Mouse (Mus musculus) limb, embryonic 11.5 days (tissue): Measurements from ENCODE around the gene Spata31d1b. TPM values are rescaled to one million over a fixed set of nuclear protein-coding genes. Genes with fewer than 3 reads are reported as not detected.
A peak's percentile ranks its signal among the peaks of the same experiment; 100 is the strongest.
"Not testable (repeated sequence)": the region's sequence is repeated elsewhere in the genome, so short reads cannot be mapped to it uniquely, and the experiment has no call there.

Experiments
- ATAC-seq: fragments of 200-750 bp; cut with Nextera tagmentation; 2 replicates; pipeline ENCODE4 v1.8.0; 2017; ENCODE audit warnings: low read depth; ENCODE audit not compliant: insufficient number of reproducible peaks, low FRiP score, low TSS enrichment
- DNase-seq: peaks from one replicate; pipeline ENCODE4 v3.0.0-alpha.2; 2015; ENCODE audit warnings: low spot score
- H3K27ac ChIP-seq: fragments of 300-500 bp; sonication (generic); replicated peaks from 2 replicates; pipeline ENCODE4 v1.5.1; 2014; ENCODE audit warnings: low read depth, mild to moderate bottlenecking, low read length
- H3K27me3 ChIP-seq: fragments of 300-500 bp; sonication (generic); 2 replicates; pipeline ENCODE4 v1.6.1; 2014; ENCODE audit warnings: mild to moderate bottlenecking, low read length, mixed read lengths; ENCODE audit not compliant: control insufficient read depth, insufficient read depth
- H3K36me3 ChIP-seq: fragments of 300-500 bp; sonication (generic); 2 replicates; pipeline ENCODE4 v1.6.1; 2014; ENCODE audit warnings: mild to moderate bottlenecking, low read length, moderate library complexity, mixed read lengths; ENCODE audit not compliant: control insufficient read depth, insufficient read depth
- H3K4me1 ChIP-seq: fragments of 300-500 bp; sonication (generic); 2 replicates; pipeline ENCODE4 v1.6.1; 2014; ENCODE audit warnings: low read length, mixed read lengths; ENCODE audit not compliant: control insufficient read depth, insufficient read depth
- H3K4me2 ChIP-seq: fragments of 300-500 bp; sonication (generic); 2 replicates; pipeline ENCODE4 v1.6.1; 2014; ENCODE audit warnings: low read depth, mild to moderate bottlenecking, moderate library complexity; ENCODE audit not compliant: severe bottlenecking
- H3K4me3 ChIP-seq: fragments of 300-500 bp; sonication (generic); 2 replicates; pipeline ENCODE4 v1.5.1; 2014; ENCODE audit warnings: low read depth, low read length
- H3K9ac ChIP-seq: fragments of 300-500 bp; sonication (generic); 2 replicates; pipeline ENCODE4 v1.6.1; 2014; ENCODE audit warnings: mild to moderate bottlenecking, low read length
- H3K9me3 ChIP-seq: fragments of 300-500 bp; sonication (generic); 2 replicates; pipeline ENCODE4 v1.6.1; 2016; ENCODE audit warnings: low read length; ENCODE audit not compliant: control insufficient read depth
- WGBS: fragments of 180-500 bp; shearing (Covaris S2); extraction: QIAGEN DNeasy Blood & Tissue Kit; methylation state at CpG from one replicate; pipeline ENCODE4 v1.1.7; 2014; 5-methylcytosine and 5-hydroxymethylcytosine counted together
- polyA plus RNA-seq: library from polyadenylated mRNA; unstranded; fragments of >200 nt; fragmentation: Nextera tagmentation; extraction: Ambion mirVana; gene quantifications from 2 replicates; pipeline ENCODE4 v1.2.1, GENCODE M21; 2014

The Spata31d1b gene
- polyA plus RNA-seq, 1 experiment from 2014 or later, result not detected

DNA sequence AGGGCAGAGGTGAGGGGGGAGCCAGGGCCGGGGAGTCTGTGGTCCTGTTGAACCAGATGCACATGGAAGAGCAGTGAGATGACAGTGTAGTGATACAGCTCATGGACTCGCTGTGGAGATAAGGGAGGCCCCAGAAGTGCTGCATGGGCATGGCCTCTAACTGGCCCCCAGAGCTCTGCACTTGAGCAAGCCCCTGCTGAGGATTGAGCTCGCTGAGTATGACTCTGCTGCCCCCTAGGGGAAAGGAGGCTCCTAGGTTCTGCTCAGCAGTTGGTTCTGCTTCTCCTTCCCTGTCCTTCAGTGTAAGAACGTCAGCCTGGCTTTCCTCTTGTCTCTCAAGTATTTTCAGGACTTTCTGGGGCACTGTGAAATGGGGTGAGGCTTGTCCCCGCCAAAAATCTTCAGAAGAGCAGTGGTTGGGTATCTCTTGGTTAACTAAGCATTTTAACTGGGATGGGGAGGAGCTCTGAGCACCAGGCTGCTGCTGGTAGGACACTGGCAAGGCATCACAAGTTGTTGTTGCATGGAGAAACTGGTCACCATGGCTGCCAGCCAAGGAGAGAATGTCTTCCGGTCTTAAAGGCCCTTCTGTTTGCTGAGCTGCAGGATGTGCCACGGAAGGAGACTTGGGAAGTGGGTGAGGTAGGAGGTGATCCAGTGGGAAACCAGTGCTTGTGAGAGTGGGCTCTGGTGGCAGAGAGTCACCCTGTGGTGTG, 16.5 kb downstream of the Spata31d1b start:
- H3K4me3 ChIP-seq, result no peak overlapping the region
- no peak overlapping the region for H3K27ac ChIP-seq
- WGBS, result 34% methylated on average over 7 of the region's 7 CpGs
- no peak overlapping the region for H3K9ac ChIP-seq
- no peaks in the 10 kb centered on the region for H3K4me1 ChIP-seq
- no peaks in the 10 kb centered on the region for H3K9me3 ChIP-seq
- ATAC-seq (no peak), DNase-seq (peak; percentile 87)
- H3K36me3 ChIP-seq, result no peaks in the 10 kb centered on the region
- no peak overlapping the region for H3K4me2 ChIP-seq
- H3K27me3 ChIP-seq, result no peaks in the 10 kb centered on the region

GRCm38 (mm10) chr13:59731652-59732051, 19.6 kb downstream of the Spata31d1b start, which contains the start of gene Spata31d1d:
Gene Spata31d1d, minus strand, starts transcription at chr13:59731752.
- Histone ChIP-seq H3K27me3 (no peaks in the 10 kb centered on the region), H3K4me3 (no peak within 1 kb of the TSS), H3K4me1 (no peaks in the 10 kb centered on the region), H3K9ac (no peak within 1 kb of the TSS), H3K36me3 (no peaks in the 10 kb centered on the region), H3K4me2 (no peak within 1 kb of the TSS), H3K9me3 (no peaks in the 10 kb centered on the region), H3K27ac (no peak within 1 kb of the TSS)
- ATAC-seq, result no peak
- WGBS, result 47% methylated on average over 7 of the region's 7 CpGs
- no peak for DNase-seq

GRCm38 (mm10) chr13:59733936-59734335, 21.9 kb downstream of the Spata31d1b start:
- no peak overlapping the region for H3K4me2 ChIP-seq
- ATAC-seq, result no peak
- whole genome bisulfite sequencing, result 85% methylated on average over 2 of the region's 4 CpGs

DNA sequence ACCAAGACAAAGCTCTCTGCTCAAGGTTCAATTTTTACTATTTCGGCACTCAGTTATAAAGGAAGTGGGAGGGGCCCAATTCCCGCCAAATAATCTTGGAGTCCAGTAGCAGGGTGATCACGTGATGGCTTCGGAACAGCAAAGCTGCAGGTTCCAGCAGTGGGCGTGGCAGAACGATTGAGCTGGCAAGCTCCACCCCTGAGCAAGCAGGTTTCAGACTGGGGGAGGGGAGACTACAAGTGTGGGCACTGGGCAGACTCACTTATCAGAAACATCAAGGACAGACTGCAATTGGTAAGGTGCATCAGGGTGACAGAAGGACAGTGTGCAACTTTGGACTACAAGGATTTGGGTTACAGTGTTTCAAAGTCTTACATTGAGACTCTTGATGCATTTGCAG, 22.3 kb downstream of the Spata31d1b start:
- H3K4me1 ChIP-seq, H3K27ac ChIP-seq: not testable (repeated sequence)
- WGBS, result 34% methylated on average over 6 of the region's 6 CpGs

More at GRCm38 (mm10) chr13:59733936-59734335, 21.9 kb downstream of the Spata31d1b start:
- Histone ChIP-seq H3K36me3 (no peaks in the 10 kb centered on the region), H3K4me1 (no peaks in the 10 kb centered on the region), H3K27me3 (no peaks in the 10 kb centered on the region), H3K9ac (no peak overlapping the region), H3K27ac (no peak overlapping the region), H3K4me3 (no peak overlapping the region), H3K9me3 (no peaks in the 10 kb centered on the region)
- DNase-seq, result no peak

GRCm38 (mm10) chr13:59735190-59735589, 23.1 kb downstream of the Spata31d1b start:
- no peaks in the 10 kb centered on the region for H3K9me3 ChIP-seq
- no peak overlapping the region for H3K4me3 ChIP-seq
- H3K4me2 ChIP-seq, result no peak overlapping the region
- H3K36me3 ChIP-seq, result no peaks in the 10 kb centered on the region
- 29% methylated on average over 3 of the region's 3 CpGs for WGBS
- no peaks in the 10 kb centered on the region for H3K4me1 ChIP-seq
- no peak for DNase-seq
- no peak for ATAC-seq
- H3K27ac ChIP-seq, result no peak overlapping the region
- no peak overlapping the region for H3K9ac ChIP-seq
- no peaks in the 10 kb centered on the region for H3K27me3 ChIP-seq

More for the DNA sequence above, 22.3 kb downstream of the Spata31d1b start:
- DNase-seq, H3K4me3 ChIP-seq, ATAC-seq, H3K4me2 ChIP-seq, H3K36me3 ChIP-seq, H3K27me3 ChIP-seq, H3K9me3 ChIP-seq, H3K9ac ChIP-seq: not testable (repeated sequence)

GRCm38 (mm10) chr13:59738455-59738854, 26.4 kb downstream of the Spata31d1b start:
- no peaks in the 10 kb centered on the region for H3K9me3 ChIP-seq
- H3K27me3 ChIP-seq, result no peaks in the 10 kb centered on the region
- no peak overlapping the region for H3K4me3 ChIP-seq
- no peaks in the 10 kb centered on the region for H3K4me1 ChIP-seq
- H3K4me2 ChIP-seq, result no peak overlapping the region
- DNase-seq, result no peak
- H3K9ac ChIP-seq, result no peak overlapping the region
- ATAC-seq, result no peak
- H3K27ac ChIP-seq, result no peak overlapping the region
- WGBS, result 91% methylated on average over 2 of the region's 2 CpGs
- no peaks in the 10 kb centered on the region for H3K36me3 ChIP-seq

DNA sequence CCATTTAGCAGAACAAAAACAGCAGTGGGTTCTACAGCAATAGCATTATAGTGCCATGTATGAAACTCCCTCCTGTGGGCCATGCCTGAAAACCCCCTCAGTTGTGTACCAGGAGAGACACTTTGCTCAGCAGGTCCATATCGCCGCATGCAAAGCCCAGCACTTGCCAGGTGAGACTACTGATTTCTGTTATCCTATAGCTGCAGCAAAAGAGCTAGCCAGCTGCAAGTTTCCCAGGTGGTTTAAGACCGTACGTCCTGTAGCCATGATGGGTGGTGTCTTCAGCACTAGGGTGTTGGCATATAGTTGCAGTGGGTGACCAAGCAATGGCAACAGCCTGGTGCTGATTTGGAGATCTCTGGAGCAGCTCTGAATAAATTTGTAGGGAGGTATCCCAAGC, 27.3 kb downstream of the Spata31d1b start:
- no peaks in the 10 kb centered on the region for H3K27me3 ChIP-seq
- 85% methylated on average over 4 of the region's 4 CpGs for WGBS
- no peak for DNase-seq

DNA sequence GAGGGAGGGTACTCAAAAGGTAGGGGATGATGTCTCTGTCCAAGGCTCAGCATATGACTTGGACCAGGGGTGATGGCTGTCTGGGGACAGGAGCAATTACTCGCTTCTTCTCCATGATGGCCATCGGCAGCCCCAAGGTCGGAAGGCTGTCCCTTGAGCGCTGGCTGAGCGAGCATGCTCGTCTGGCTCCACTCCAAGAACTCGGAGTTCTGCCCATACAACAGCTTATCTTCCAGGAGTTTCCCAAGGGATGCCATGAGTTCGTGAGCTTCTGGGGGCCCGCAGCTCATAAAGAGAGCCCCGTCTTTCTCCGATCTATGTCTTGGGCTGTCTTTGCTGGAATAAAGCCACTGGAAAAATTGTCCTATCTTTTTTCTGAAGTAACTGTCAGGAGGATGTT, 29.0 kb downstream of the Spata31d1b start:
- Histone ChIP-seq H3K4me1 (no peaks in the 10 kb centered on the region), H3K27me3 (no peaks in the 10 kb centered on the region), H3K4me3 (no peak overlapping the region), H3K9ac (no peak overlapping the region), H3K9me3 (no peaks in the 10 kb centered on the region), H3K36me3 (no peaks in the 10 kb centered on the region), H3K27ac (no peak overlapping the region), H3K4me2 (no peak overlapping the region)
- DNase-seq (no peak), ATAC-seq (no peak)
- WGBS, result 93% methylated on average over 11 of the region's 11 CpGs

More for the DNA sequence above, 27.3 kb downstream of the Spata31d1b start:
- Histone ChIP-seq H3K27ac (no peak overlapping the region), H3K4me2 (no peak overlapping the region), H3K4me3 (no peak overlapping the region), H3K9me3 (no peaks in the 10 kb centered on the region), H3K36me3 (no peaks in the 10 kb centered on the region), H3K4me1 (no peaks in the 10 kb centered on the region), H3K9ac (no peak overlapping the region)
- ATAC-seq, result no peak

DNA sequence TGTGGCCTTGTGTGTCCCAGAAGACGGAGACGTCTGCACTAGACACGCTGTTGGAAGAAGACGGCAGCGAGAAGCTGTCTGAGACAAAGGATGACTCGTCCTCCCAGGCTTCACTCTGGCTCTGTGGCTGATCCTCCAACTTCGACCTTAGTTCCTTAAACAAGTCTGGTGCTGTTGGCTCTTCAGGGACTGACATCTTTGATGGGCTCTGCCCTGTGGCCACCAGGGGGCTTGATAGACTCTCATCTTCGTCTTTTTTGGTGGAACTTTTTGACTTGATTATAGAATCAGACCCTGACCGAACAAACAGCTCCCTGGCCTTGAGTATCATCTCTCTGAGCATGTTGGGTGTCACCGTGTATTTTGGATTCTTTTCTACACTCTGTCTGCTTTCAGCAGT, 29.6 kb downstream of the Spata31d1b start:
- WGBS, result 82% methylated on average over 10 of the region's 10 CpGs
- H3K4me3 ChIP-seq, result no peak overlapping the region
- no peak overlapping the region for H3K9ac ChIP-seq
- ATAC-seq, result no peak
- DNase-seq, result no peak
- H3K4me1 ChIP-seq, result no peaks in the 10 kb centered on the region
- no peaks in the 10 kb centered on the region for H3K9me3 ChIP-seq
- H3K4me2 ChIP-seq, result no peak overlapping the region
- no peak overlapping the region for H3K27ac ChIP-seq
- H3K27me3 ChIP-seq, result no peaks in the 10 kb centered on the region
- H3K36me3 ChIP-seq, result no peaks in the 10 kb centered on the region
